Mouse (Mus musculus): ENCODE data around the gene Lrrc17. TPM values are rescaled to one million over a fixed set of nuclear protein-coding genes. Genes with fewer than 3 reads are reported as not detected.

The Lrrc17 gene
- polyA plus RNA-seq, 1 experiment from 2014 or later: 7.6 TPM

GRCm38 (mm10) chr5:21513363-21513762, 30.0 kb upstream of the Lrrc17 start:
- Histone ChIP-seq H3K4me2 (no peak overlapping the region), H3K27me3 (no peaks in the 10 kb centered on the region), H3K27ac (replicated peaks) (no peak overlapping the region), H3K9ac (no peak overlapping the region), H3K4me1 (replicated peaks) (no peaks in the 10 kb centered on the region), H3K9me3 (no peaks in the 10 kb centered on the region), H3K4me3 (no peak overlapping the region), H3K36me3 (no peaks in the 10 kb centered on the region)
- no peak for ATAC-seq (ENCODE audit: low read depth)
- WGBS: 69% methylated on average over 10 of the region's 10 CpGs

- Histone ChIP-seq H3K36me3 (no peaks in the 10 kb centered on the region), H3K27me3 (no peaks in the 10 kb centered on the region), H3K9me3 (no peaks in the 10 kb centered on the region), H3K4me1 (replicated peaks) (no peaks in the 10 kb centered on the region), H3K9ac (no peak overlapping the region), H3K27ac (replicated peaks) (no peak overlapping the region), H3K4me2 (no peak overlapping the region), H3K4me3 (no peak overlapping the region)
- WGBS: 97% methylated on average over 2 of the region's 2 CpGs
- ATAC-seq (ENCODE audit: low read depth): no peak
These were observed 25.8 kb upstream of the Lrrc17 start for GRCm38 (mm10) chr5:21517562-21517961.

- Histone ChIP-seq H3K4me3 (no peak overlapping the region), H3K9ac (no peak overlapping the region), H3K36me3 (no peaks in the 10 kb centered on the region), H3K27me3 (no peaks in the 10 kb centered on the region), H3K9me3 (no peaks in the 10 kb centered on the region), H3K4me1 (replicated peaks) (no peaks in the 10 kb centered on the region), H3K27ac (replicated peaks) (no peak overlapping the region), H3K4me2 (no peak overlapping the region)
- WGBS: 76% methylated on average over 4 of the region's 4 CpGs
- ATAC-seq (ENCODE audit: low read depth): no peak
These were observed 25.2 kb upstream of the Lrrc17 start for GRCm38 (mm10) chr5:21518207-21518606.

- ATAC-seq (ENCODE audit: low read depth): no peak
- H3K27ac ChIP-seq (replicated peaks): no peak overlapping the region
- no peaks in the 10 kb centered on the region for H3K27me3 ChIP-seq
- no peaks in the 10 kb centered on the region for H3K36me3 ChIP-seq
- no peak overlapping the region for H3K4me3 ChIP-seq
- no peak overlapping the region for H3K4me2 ChIP-seq
- H3K9me3 ChIP-seq: no peaks in the 10 kb centered on the region
- no peak overlapping the region for H3K9ac ChIP-seq
- 88% methylated on average over 3 of the region's 3 CpGs for WGBS
- H3K4me1 ChIP-seq (replicated peaks): no peaks in the 10 kb centered on the region
These were observed 24.2 kb upstream of the Lrrc17 start for GRCm38 (mm10) chr5:21519166-21519565.

- peaks cover 6% of the 10 kb centered on the region; the same call in 1 of the 2 replicates for H3K9me3 ChIP-seq
- H3K4me3 ChIP-seq: no peak overlapping the region
- H3K27ac ChIP-seq (replicated peaks): no peak overlapping the region
- H3K4me2 ChIP-seq: no peak overlapping the region
- no peaks in the 10 kb centered on the region for H3K27me3 ChIP-seq
- H3K4me1 ChIP-seq (replicated peaks): peaks cover 17% of the 10 kb centered on the region; the same call in 1 of the 2 replicates
- no peaks in the 10 kb centered on the region for H3K36me3 ChIP-seq
- WGBS: 24% methylated on average over 11 of the region's 11 CpGs
- no peak overlapping the region for H3K9ac ChIP-seq
- ATAC-seq (ENCODE audit: low read depth): no peak
These were observed 16.4 kb upstream of the Lrrc17 start for GRCm38 (mm10) chr5:21526835-21527485.

- Histone ChIP-seq H3K4me1 (replicated peaks) (peaks cover 17% of the 10 kb centered on the region; the same call in 1 of the 2 replicates), H3K4me3 (no peak overlapping the region), H3K27me3 (no peaks in the 10 kb centered on the region), H3K4me2 (no peak overlapping the region), H3K36me3 (no peaks in the 10 kb centered on the region), H3K9me3 (peaks cover 6% of the 10 kb centered on the region; the same call in 1 of the 2 replicates), H3K27ac (replicated peaks) (no peak overlapping the region), H3K9ac (no peak overlapping the region)
- 43% methylated on average over 4 of the region's 4 CpGs for WGBS
- ATAC-seq (ENCODE audit: low read depth): no peak
These were observed 15.9 kb upstream of the Lrrc17 start for GRCm38 (mm10) chr5:21527488-21527911.

GRCm38 (mm10) chr5:21528068-21528842, 15.1 kb upstream of the Lrrc17 start:
- no peaks in the 10 kb centered on the region for H3K36me3 ChIP-seq
- H3K9me3 ChIP-seq: peaks cover 6% of the 10 kb centered on the region; the same call in 1 of the 2 replicates
- no peaks in the 10 kb centered on the region for H3K27me3 ChIP-seq
- H3K27ac ChIP-seq (replicated peaks): no peak overlapping the region
- peak; percentile 74; the same call in 1 of the 2 replicates for ATAC-seq (ENCODE audit: low read depth)
- no peak overlapping the region for H3K4me2 ChIP-seq
- 53% methylated on average over 15 of the region's 15 CpGs for whole genome bisulfite sequencing
- no peak overlapping the region for H3K9ac ChIP-seq
- H3K4me3 ChIP-seq: no peak overlapping the region
- peaks cover 17% of the 10 kb centered on the region; the same call in 1 of the 2 replicates for H3K4me1 ChIP-seq (replicated peaks)

GRCm38 (mm10) chr5:21529110-21529720, 14.1 kb upstream of the Lrrc17 start:
- Histone ChIP-seq H3K36me3 (no peaks in the 10 kb centered on the region), H3K27me3 (no peaks in the 10 kb centered on the region), H3K4me2 (no peak overlapping the region), H3K9me3 (peaks cover 6% of the 10 kb centered on the region; the same call in 1 of the 2 replicates), H3K27ac (replicated peaks) (no peak overlapping the region), H3K9ac (no peak overlapping the region), H3K4me3 (no peak overlapping the region), H3K4me1 (replicated peaks) (peaks cover 17% of the 10 kb centered on the region; the same call in 1 of the 2 replicates)
- 90% methylated on average over 8 of the region's 8 CpGs for WGBS
- ATAC-seq (ENCODE audit: low read depth): no peak

- Histone ChIP-seq H3K4me2 (no peak overlapping the region), H3K4me3 (no peak overlapping the region), H3K27me3 (no peaks in the 10 kb centered on the region), H3K4me1 (replicated peaks) (peaks cover 14% of the 10 kb centered on the region; the same call in 1 of the 2 replicates), H3K9me3 (peaks cover 6% of the 10 kb centered on the region; the same call in 1 of the 2 replicates), H3K9ac (no peak overlapping the region), H3K36me3 (no peaks in the 10 kb centered on the region), H3K27ac (replicated peaks) (no peak overlapping the region)
- WGBS: 90% methylated on average over 2 of the region's 2 CpGs
- ATAC-seq (ENCODE audit: low read depth): no peak
These were observed 11.2 kb upstream of the Lrrc17 start for GRCm38 (mm10) chr5:21532126-21532525.

GRCm38 (mm10) chr5:21532921-21533320, 10.4 kb upstream of the Lrrc17 start:
- WGBS: 84% methylated on average over 5 of the region's 5 CpGs
- Histone ChIP-seq H3K4me2 (no peak overlapping the region), H3K9ac (no peak overlapping the region), H3K4me3 (no peak overlapping the region), H3K27ac (replicated peaks) (no peak overlapping the region), H3K4me1 (replicated peaks) (0 out of 2 replicates have a peak, but pooled peaks cover 7% of the 10 kb centered on the region), H3K27me3 (no peaks in the 10 kb centered on the region), H3K36me3 (no peaks in the 10 kb centered on the region), H3K9me3 (peaks cover 6% of the 10 kb centered on the region; the same call in 1 of the 2 replicates)
- ATAC-seq (ENCODE audit: low read depth): no peak

- Histone ChIP-seq H3K27me3 (no peaks in the 10 kb centered on the region), H3K9me3 (no peaks in the 10 kb centered on the region), H3K9ac (no peak overlapping the region), H3K4me3 (no peak overlapping the region), H3K4me2 (no peak overlapping the region), H3K27ac (replicated peaks) (no peak overlapping the region), H3K4me1 (replicated peaks) (peaks cover 17% of the 10 kb centered on the region), H3K36me3 (no peaks in the 10 kb centered on the region)
- WGBS: 70% methylated on average over 4 of the region's 4 CpGs
- no peak for ATAC-seq (ENCODE audit: low read depth)
These were observed 1.1 kb upstream of the Lrrc17 start for GRCm38 (mm10) chr5:21542226-21542625.

GRCm38 (mm10) chr5:21544821-21545220, 1.5 kb downstream of the Lrrc17 start:
- no peak for ATAC-seq (ENCODE audit: low read depth)
- H3K4me2 ChIP-seq: peak overlapping the region; percentile 28; the same call in 1 of the 2 replicates
- no peak overlapping the region for H3K27ac ChIP-seq (replicated peaks)
- H3K27me3 ChIP-seq: no peaks in the 10 kb centered on the region
- no peak overlapping the region for H3K9ac ChIP-seq
- 57% methylated on average over 3 of the region's 3 CpGs for WGBS
- peaks cover 17% of the 10 kb centered on the region for H3K4me1 ChIP-seq (replicated peaks)
- H3K9me3 ChIP-seq: no peaks in the 10 kb centered on the region
- no peaks in the 10 kb centered on the region for H3K36me3 ChIP-seq
- no peak overlapping the region for H3K4me3 ChIP-seq

Measured in neural tube, embryonic 13.5 days (tissue).